Mouse (Mus musculus) cerebellum, adult 2 months (tissue): ENCODE measurements around the gene Gsta2.
"Not testable (repeated sequence)": the region's sequence is repeated elsewhere in the genome, so short reads cannot be mapped to it uniquely, and the experiment has no call there.

ENCODE experiments used
- CTCF ChIP-seq: fragments of 200-500 bp; IDR thresholded peaks from 2 replicates; pipeline ENCODE4 v1.5.1; 2011; ENCODE audit warnings: low read depth, mild to moderate bottlenecking, control low read depth, low read length, moderate library complexity, borderline replicate concordance; ENCODE audit not compliant: insufficient read depth
- POLR2A ChIP-seq: fragments of 200-500 bp; IDR thresholded peaks from 2 replicates; pipeline ENCODE4 v1.6.1; 2011; ENCODE audit warnings: low read length, control low read depth, borderline replicate concordance; ENCODE audit not compliant: insufficient read depth

- TF ChIP-seq CTCF, POLR2A: not testable (repeated sequence)
These were observed 65.9 kb downstream of the Gsta2 start, which contains the start of gene Gm10639 for GRCm38 (mm10) chr9:78289723-78290122.
